Mouse (Mus musculus): ENCODE measurements around the gene Chil1. TPM values are rescaled to one million over a fixed set of nuclear protein-coding genes. Genes with fewer than 3 reads are reported as not detected.

Chil1 gene
- total RNA-seq, 2 experiments from 2014 or later, result 1.2 to 1.7 TPM

- peak; percentile 50 to 63 for DNase-seq (ENCODE audit: low spot score in 2 of 2)
Measured at GRCm38 (mm10) chr1:134201751-134202420, 19.9 kb downstream of the Chil1 start.

- DNase-seq (ENCODE audit: low spot score in 2 of 2), result no peak
Measured at GRCm38 (mm10) chr1:134204230-134204629, 22.3 kb downstream of the Chil1 start.

GRCm38 (mm10) chr1:134205296-134206018, 23.5 kb downstream of the Chil1 start:
- no peak for DNase-seq (ENCODE audit: low spot score in 2 of 2)

GRCm38 (mm10) chr1:134206085-134206484, 24.1 kb downstream of the Chil1 start:
- no peak for DNase-seq (ENCODE audit: low spot score in 2 of 2)

- no peak for DNase-seq (ENCODE audit: low spot score in 2 of 2)
Measured at GRCm38 (mm10) chr1:134210179-134210755, 28.3 kb downstream of the Chil1 start.

- DNase-seq (ENCODE audit: low spot score in 2 of 2), result no peak
Measured at GRCm38 (mm10) chr1:134211043-134211442, 29.1 kb downstream of the Chil1 start.

- DNase-seq (ENCODE audit: low spot score in 2 of 2), result no peak
Measured at GRCm38 (mm10) chr1:134211631-134212030, 29.7 kb downstream of the Chil1 start.

GRCm38 (mm10) chr1:134212351-134212750, 30.4 kb downstream of the Chil1 start:
- no peak for DNase-seq (ENCODE audit: low spot score in 2 of 2)

GRCm38 (mm10) chr1:134213405-134213804, 31.4 kb downstream of the Chil1 start:
- DNase-seq (ENCODE audit: low spot score in 2 of 2), result no peak

GRCm38 (mm10) chr1:134215059-134215458, 33.1 kb downstream of the Chil1 start:
- no peak for DNase-seq (ENCODE audit: low spot score in 2 of 2)

- no peak for DNase-seq (ENCODE audit: low spot score in 2 of 2)
Measured at GRCm38 (mm10) chr1:134215751-134216628, 34.0 kb downstream of the Chil1 start.

GRCm38 (mm10) chr1:134216629-134216971, 34.6 kb downstream of the Chil1 start:
- DNase-seq (ENCODE audit: low spot score in 2 of 2), result no peak

- DNase-seq (ENCODE audit: low spot score in 2 of 2), result no peak
Measured at GRCm38 (mm10) chr1:134217028-134217481, 35.1 kb downstream of the Chil1 start.

- DNase-seq (ENCODE audit: low spot score in 2 of 2), result no peak
Measured at GRCm38 (mm10) chr1:134217942-134218341, 36.0 kb downstream of the Chil1 start.

- no peak for DNase-seq (ENCODE audit: low spot score in 2 of 2)
Measured at GRCm38 (mm10) chr1:134219608-134220007, 37.6 kb downstream of the Chil1 start.

- DNase-seq (ENCODE audit: low spot score in 2 of 2), result no peak
Measured at GRCm38 (mm10) chr1:134221172-134221571, 39.2 kb downstream of the Chil1 start.

- peak; percentile 65 to 76 for DNase-seq (ENCODE audit: low spot score in 2 of 2)
Measured at GRCm38 (mm10) chr1:134222122-134223055, 40.4 kb downstream of the Chil1 start.

- DNase-seq (ENCODE audit: low spot score in 2 of 2), result no peak
Measured at GRCm38 (mm10) chr1:134224649-134225227, 42.8 kb downstream of the Chil1 start.

- no peak for DNase-seq (ENCODE audit: low spot score in 2 of 2)
Measured at GRCm38 (mm10) chr1:134225375-134225774, 43.4 kb downstream of the Chil1 start.

GRCm38 (mm10) chr1:134226739-134227138, 44.8 kb downstream of the Chil1 start:
- no peak for DNase-seq (ENCODE audit: low spot score in 2 of 2)
